In genomic region chr11:22710596-22710995, GRCm38 (mm10) we compare ENCODE assay signal across 9 mouse cellular contexts.
A peak's percentile ranks its signal among the peaks of the same experiment; 100 is the strongest.
DNase-seq lines count a peak whose midpoint lies in the region; ATAC-seq and TF ChIP-seq lines count a peak whose summit lies in the region.
"Had no signal": no experiment of that assay in that cellular context is flagged by ENCODE, and none has a peak within 500 bp of the region (broad histone marks: within the 10 kb centered on the region; RNA-seq: fewer than 3 reads in every experiment).

No protein-coding gene starts in this region.

- H3K4me3 ChIP-seq in intestine, postnatal 0 days (ENCODE audit: low read depth, low read length) = no peak overlapping the region
- H3K4me3 ChIP-seq in intestine, embryonic 16.5 days (ENCODE audit: low read length) = no peak overlapping the region
- no peak overlapping the region for H3K4me3 ChIP-seq in CH12.LX (replicated peaks in 1 of 3; ENCODE audit: low read depth in 2 of 3, low read length in 2 of 3, poor library complexity in 1 of 3)
- H3K4me3 ChIP-seq in bone marrow, adult 2 months (replicated peaks; ENCODE audit: control insufficient read depth, low read depth, low read length) = no peak overlapping the region
- no peak overlapping the region for H3K4me3 ChIP-seq in midbrain, postnatal 0 days (ENCODE audit: low read depth, low read length)
- H3K4me3 ChIP-seq: lung, embryonic 15.5 days had no signal

- dilution Hi-C loops in CH12.LX (cut with MboI; ENCODE audit: extremely low pct_ligation_motif_present, extremely low pct_unique_long_range_greater_than_20kb, low sequenced_read_pairs) = no loop called here

- H3K36me3 ChIP-seq in intestine, postnatal 0 days (ENCODE audit: control insufficient read depth, insufficient read depth) = no peaks in the 10 kb centered on the region
- H3K36me3 ChIP-seq in intestine, embryonic 16.5 days (ENCODE audit: control insufficient read depth, insufficient read depth, low read length) = no peaks in the 10 kb centered on the region
- no peaks in the 10 kb centered on the region for H3K36me3 ChIP-seq in CH12.LX (replicated peaks in 1 of 2; ENCODE audit: control insufficient read depth in 1 of 2, insufficient read depth in 1 of 2, low read length in 1 of 2)
- no peaks in the 10 kb centered on the region for H3K36me3 ChIP-seq in midbrain, postnatal 0 days (ENCODE audit: insufficient read depth, low read length)
- H3K36me3 ChIP-seq: lung, embryonic 15.5 days had no signal

- H3K79me2 ChIP-seq in CH12.LX (replicated peaks; ENCODE audit: control insufficient read depth, extremely low read depth, insufficient read depth, poor library complexity, severe bottlenecking) = no peaks in the 10 kb centered on the region

- ATAC-seq in intestine, postnatal 0 days = no peak
- ATAC-seq in intestine, embryonic 16.5 days = no peak
- peak; percentile 82 for ATAC-seq in midbrain, postnatal 0 days (ENCODE audit: low FRiP score)

- TF ChIP-seq POLR2A in CH12.LX (IDR thresholded peaks at IDR 0.05; ENCODE audit: low read depth, low read length) = no peak
- TF ChIP-seq POLR2A in bone marrow, adult 2 months (IDR thresholded peaks at IDR 0.05; ENCODE audit: borderline replicate concordance, control insufficient read depth, low read depth, low read length) = no peak

- TF ChIP-seq EP300 in CH12.LX (IDR thresholded peaks at IDR 0.05; ENCODE audit: low read length) = no peak

- peak; percentile 72 for DNase-seq in CH12.LX (ENCODE audit: extremely low read depth)
- peak; percentile 79 for DNase-seq in induced T-regulatory cell, adult 2 months (ENCODE audit: low read depth)
- peak; percentile 68 for DNase-seq in midbrain, postnatal 0 days (ENCODE audit: low spot score)
- DNase-seq in thymus, postnatal 4 days = peak; percentile 43
- no peak for DNase-seq in gastrocnemius, postnatal 25 days

- H3K4me1 ChIP-seq in intestine, postnatal 0 days (replicated peaks; ENCODE audit: control insufficient read depth, insufficient read depth, low read length) = no peaks in the 10 kb centered on the region
- no peaks in the 10 kb centered on the region for H3K4me1 ChIP-seq in intestine, embryonic 16.5 days (ENCODE audit: control insufficient read depth, insufficient read depth, low read length)
- H3K4me1 ChIP-seq in CH12.LX (ENCODE audit: control insufficient read depth in 1 of 2, insufficient read depth in 2 of 2) = peaks cover 8 to 45% of the 10 kb centered on the region in 2 experiments
- no peaks in the 10 kb centered on the region for H3K4me1 ChIP-seq in bone marrow, adult 2 months (ENCODE audit: control insufficient read depth, insufficient read depth, low read length)
- no peaks in the 10 kb centered on the region for H3K4me1 ChIP-seq in midbrain, postnatal 0 days (ENCODE audit: insufficient read depth, low read length)
- H3K4me1 ChIP-seq: lung, embryonic 15.5 days had no signal

- in situ Hi-C loops in CH12.LX (cut with MboI; ENCODE audit: low pct_ligation_motif_present, low pct_unique_long_range_greater_than_20kb, low sequenced_read_pairs) = no loop called here

- peak; percentile 67 for TF ChIP-seq CTCF in intestine, postnatal 0 days (IDR thresholded peaks at IDR 0.05; ENCODE audit: low read depth)
- peak in 1 of 2 experiments; percentile 77; a peak in 2 of 4 replicates for TF ChIP-seq CTCF in CH12.LX (conservative IDR thresholded peaks at IDR 0.05 in 1 of 2, IDR thresholded peaks at IDR 0.05 in 1 of 2; ENCODE audit: low read depth in 2 of 2, low read length in 2 of 2)
- peak; percentile 38 for TF ChIP-seq CTCF in bone marrow, adult 2 months (IDR thresholded peaks at IDR 0.05; ENCODE audit: control insufficient read depth, insufficient read depth, low read length)
- peak; percentile 70 for TF ChIP-seq CTCF in midbrain, postnatal 0 days (IDR thresholded peaks at IDR 0.05)

- no peaks in the 10 kb centered on the region for H3K27me3 ChIP-seq in intestine, postnatal 0 days (replicated peaks; ENCODE audit: control insufficient read depth, insufficient read depth, low read length)
- no peaks in the 10 kb centered on the region for H3K27me3 ChIP-seq in intestine, embryonic 16.5 days (replicated peaks; ENCODE audit: control insufficient read depth, insufficient read depth, low read length)
- H3K27me3 ChIP-seq in CH12.LX (replicated peaks) = no peaks in the 10 kb centered on the region
- H3K27me3 ChIP-seq in midbrain, postnatal 0 days (ENCODE audit: insufficient read depth, low read length) = no peaks in the 10 kb centered on the region
- H3K27me3 ChIP-seq: lung, embryonic 15.5 days had no signal

- TF ChIP-seq RAD21 in CH12.LX (IDR thresholded peaks at IDR 0.05; ENCODE audit: low read depth, low read length) = peak; percentile 58

- WGBS in intestine, postnatal 0 days = 94% methylated on average over 2 of the region's 2 CpGs
- WGBS in intestine, embryonic 16.5 days = 94% methylated on average over 2 of the region's 2 CpGs
- WGBS in bone marrow, adult 2 months = 87% methylated on average over 2 of the region's 2 CpGs
- WGBS in midbrain, postnatal 0 days = 91% methylated on average over 2 of the region's 2 CpGs

- no peaks in the 10 kb centered on the region for H3K9me3 ChIP-seq in intestine, postnatal 0 days (ENCODE audit: control insufficient read depth)
- no peaks in the 10 kb centered on the region for H3K9me3 ChIP-seq in intestine, embryonic 16.5 days (ENCODE audit: control insufficient read depth, low read length)
- H3K9me3 ChIP-seq in CH12.LX (replicated peaks; ENCODE audit: low read length) = no peaks in the 10 kb centered on the region
- H3K9me3 ChIP-seq in midbrain, postnatal 0 days (ENCODE audit: low read length) = no peaks in the 10 kb centered on the region
- H3K9me3 ChIP-seq: lung, embryonic 15.5 days had no signal

- no peak overlapping the region for H3K4me2 ChIP-seq in intestine, postnatal 0 days (replicated peaks; ENCODE audit: low read depth)
- H3K4me2 ChIP-seq in intestine, embryonic 16.5 days (ENCODE audit: low read depth, low read length) = no peak overlapping the region
- no peak overlapping the region for H3K4me2 ChIP-seq in CH12.LX (ENCODE audit: insufficient read depth, low read depth, poor library complexity, severe bottlenecking)
- no peak overlapping the region for H3K4me2 ChIP-seq in midbrain, postnatal 0 days (ENCODE audit: low read depth, low read length, poor library complexity, severe bottlenecking)
- H3K4me2 ChIP-seq: lung, embryonic 15.5 days had no signal

- H3K27ac ChIP-seq in intestine, postnatal 0 days (ENCODE audit: low read depth, low read length) = no peak overlapping the region
- no peak overlapping the region for H3K27ac ChIP-seq in intestine, embryonic 16.5 days (ENCODE audit: low read length)
- H3K27ac ChIP-seq in CH12.LX (ENCODE audit: insufficient read depth, low read depth) = no peak overlapping the region
- H3K27ac ChIP-seq in bone marrow, adult 2 months (ENCODE audit: control insufficient read depth, insufficient read depth, low read depth, low read length, poor library complexity) = no peak overlapping the region
- no peak overlapping the region for H3K27ac ChIP-seq in midbrain, postnatal 0 days (ENCODE audit: low read depth, low read length)
- H3K27ac ChIP-seq: lung, embryonic 15.5 days had no signal

- H3K9ac ChIP-seq in intestine, postnatal 0 days (ENCODE audit: low read depth, low read length) = no peak overlapping the region
- no peak overlapping the region for H3K9ac ChIP-seq in intestine, embryonic 16.5 days (ENCODE audit: low read depth, low read length)
- H3K9ac ChIP-seq in CH12.LX (ENCODE audit: insufficient read depth, low read depth) = no peak overlapping the region
- no peak overlapping the region for H3K9ac ChIP-seq in midbrain, postnatal 0 days (replicated peaks; ENCODE audit: low read length, poor library complexity, severe bottlenecking)
- H3K9ac ChIP-seq: lung, embryonic 15.5 days had no signal

TF ChIP-seq in CH12.LX, 34 proteins besides CTCF, POLR2A, EP300 and RAD21 (continues in another document):
- TF ChIP-seq KAT2A (IDR thresholded peaks at IDR 0.05; ENCODE audit: insufficient replicate concordance, low read length) = peak; percentile 82; the same call in 1 of the 2 replicates
- TF ChIP-seq USF1 (IDR thresholded peaks at IDR 0.05; ENCODE audit: low read depth, low read length) = peak; percentile 97
- 0 out of 2 replicates have a peak, but pooled peaks have one; percentile 12 for TF ChIP-seq JUND (conservative IDR thresholded peaks at IDR 0.05; ENCODE audit: low read depth, low read length)
- TF ChIP-seq ETS1 (conservative IDR thresholded peaks at IDR 0.05; ENCODE audit: low read depth, low read length) = no peak
- peak; percentile 21; the same call in 1 of the 2 replicates for TF ChIP-seq GABPA (IDR thresholded peaks at IDR 0.05; ENCODE audit: insufficient replicate concordance, low read depth, low read length)
- TF ChIP-seq ZMIZ1 (IDR thresholded peaks at IDR 0.05; ENCODE audit: low read depth, low read length) = no peak
- no peak for TF ChIP-seq TBP (conservative IDR thresholded peaks at IDR 0.05; ENCODE audit: low read depth, low read length)
- TF ChIP-seq ZC3H11A (IDR thresholded peaks at IDR 0.05; ENCODE audit: low read depth, low read length) = peak; percentile 33
- no peak for TF ChIP-seq JUN (IDR thresholded peaks at IDR 0.05; ENCODE audit: insufficient read depth, low read depth, low read length)
- TF ChIP-seq TCF12 (IDR thresholded peaks at IDR 0.05; ENCODE audit: low read depth, low read length) = no peak
- no peak for TF ChIP-seq SIN3A (IDR thresholded peaks at IDR 0.05; ENCODE audit: low read length)
- no peak for TF ChIP-seq MXI1 (IDR thresholded peaks at IDR 0.05; ENCODE audit: low read depth, low read length)
- peak; percentile 98 for TF ChIP-seq HCFC1 (IDR thresholded peaks at IDR 0.05; ENCODE audit: low read depth, low read length)
- TF ChIP-seq NRF1 (IDR thresholded peaks at IDR 0.05; ENCODE audit: low read depth, low read length) = peak; percentile 84
- peak; percentile 95 for TF ChIP-seq MYC (IDR thresholded peaks at IDR 0.05; ENCODE audit: low read depth, low read length)
- no peak for TF ChIP-seq ZKSCAN1 (IDR thresholded peaks at IDR 0.05; ENCODE audit: borderline replicate concordance, low read depth, low read length)
- peak; percentile 98 for TF ChIP-seq USF2 (conservative IDR thresholded peaks at IDR 0.05; ENCODE audit: low read depth, low read length)
- peak; percentile 94 for TF ChIP-seq MAX (IDR thresholded peaks at IDR 0.05; ENCODE audit: low read length)
- TF ChIP-seq ZNF384 (IDR thresholded peaks at IDR 0.05; ENCODE audit: low read depth, low read length) = peak; percentile 92
- 0 out of 2 replicates have a peak, but pooled peaks have one; percentile 43 for TF ChIP-seq E2F4 (IDR thresholded peaks at IDR 0.05; ENCODE audit: insufficient replicate concordance, low read depth, low read length)
- TF ChIP-seq MEF2A (IDR thresholded peaks at IDR 0.05; ENCODE audit: borderline replicate concordance, low read depth, low read length) = peak; percentile 43; the same call in 1 of the 2 replicates
- peak; percentile 93 for TF ChIP-seq RCOR1 (conservative IDR thresholded peaks at IDR 0.05; ENCODE audit: low read depth, low read length)
- TF ChIP-seq UBTF (IDR thresholded peaks at IDR 0.05; ENCODE audit: low read depth, low read length) = no peak
- TF ChIP-seq IRF4 (IDR thresholded peaks at IDR 0.05; ENCODE audit: low read depth, low read length) = 0 out of 2 replicates have a peak, but pooled peaks have one; percentile 15
